Mouse (Mus musculus) lung, postnatal 0 days (tissue): ENCODE measurements at regions not wholly inside any gene's neighbourhood (a gene's known extent, or its start where the extent isn't known, plus 50 kb on each side); places are given as distances from the start of the nearest gene placed in this dataset.

Experiments
- ATAC-seq: fragments of 200-750 bp; cut with Nextera tagmentation; 2 replicates; pipeline ENCODE4 v1.8.0; 2017; ENCODE audit warnings: moderate library complexity
- DNase-seq: peaks from one replicate; pipeline ENCODE4 v3.0.0-alpha.2; 2016; ENCODE audit warnings: low spot score
- H3K27ac ChIP-seq: fragments of 300-500 bp; sonication (generic); 2 replicates; pipeline ENCODE4 v1.5.1; 2014; ENCODE audit warnings: antibody characterized with exemption, mild to moderate bottlenecking, low read length, mixed read lengths
- H3K27me3 ChIP-seq: fragments of 300-500 bp; sonication (generic); replicated peaks from 2 replicates; pipeline ENCODE4 v1.6.1; 2014; ENCODE audit warnings: low read length, mixed read lengths; ENCODE audit not compliant: insufficient read depth
- H3K36me3 ChIP-seq: fragments of 300-500 bp; sonication (generic); 2 replicates; pipeline ENCODE4 v1.6.1; 2014; ENCODE audit warnings: low read length, mixed read lengths; ENCODE audit not compliant: insufficient read depth
- H3K4me1 ChIP-seq: fragments of 300-500 bp; sonication (generic); 2 replicates; pipeline ENCODE4 v1.6.1; 2014; ENCODE audit warnings: antibody characterized with exemption, low read depth, low read length, mixed read lengths; ENCODE audit not compliant: insufficient read depth
- H3K4me2 ChIP-seq: fragments of 300-500 bp; sonication (generic); replicated peaks from 2 replicates; pipeline ENCODE4 v1.6.1; 2014; ENCODE audit warnings: low read depth, mild to moderate bottlenecking, low read length, moderate library complexity, mixed read lengths
- H3K4me3 ChIP-seq: fragments of 300-500 bp; sonication (generic); 2 replicates; pipeline ENCODE4 v1.5.1; 2014; ENCODE audit warnings: low read depth, low read length
- H3K9ac ChIP-seq: fragments of 300-500 bp; sonication (generic); replicated peaks from 2 replicates; pipeline ENCODE4 v1.6.1; 2014; ENCODE audit warnings: low read depth, mild to moderate bottlenecking
- H3K9me3 ChIP-seq: fragments of 300-500 bp; sonication (generic); 2 replicates; pipeline ENCODE4 v1.6.1; 2016; ENCODE audit warnings: low read length, mixed read lengths
- CTCF ChIP-seq: IDR thresholded peaks from 2 replicates; pipeline ENCODE4 v1.5.1; 2016; ENCODE audit warnings: antibody characterized with exemption, mild to moderate bottlenecking
- EP300 ChIP-seq: IDR thresholded peaks from 2 replicates; pipeline ENCODE4 v1.6.1; 2016; ENCODE audit warnings: antibody characterized with exemption, mild to moderate bottlenecking, control low read depth
- WGBS: fragments of 180-500 bp; shearing (Covaris S2); extraction: QIAGEN DNeasy Blood & Tissue Kit; methylation state at CpG from one replicate; pipeline ENCODE4 v1.1.7; 2014; 5-methylcytosine and 5-hydroxymethylcytosine counted together

DNA sequence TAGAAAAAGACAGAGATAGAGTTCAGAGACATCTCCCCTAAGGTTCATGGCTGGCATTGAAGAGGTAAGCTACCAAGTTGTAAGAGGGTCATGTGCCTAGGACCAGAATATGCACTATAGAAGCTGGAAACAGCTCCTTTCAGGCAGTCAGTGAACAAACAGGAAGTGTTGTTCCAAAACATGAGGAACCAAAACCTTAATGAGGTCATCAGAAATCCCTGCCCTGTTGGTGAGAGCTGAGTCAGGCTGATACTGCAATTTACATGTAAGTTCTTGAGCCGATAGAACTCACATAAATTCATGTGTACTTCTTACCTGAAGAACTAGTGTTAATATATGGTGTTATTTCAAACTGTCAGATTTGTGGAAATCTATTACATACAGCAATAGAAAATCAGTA, 539.1 kb downstream of the Igsf11 start:
- WGBS: 78% methylated on average over 1 of the region's 1 CpGs
- no peak for TF ChIP-seq EP300
- no peak for TF ChIP-seq CTCF
- ATAC-seq: no peak

DNA sequence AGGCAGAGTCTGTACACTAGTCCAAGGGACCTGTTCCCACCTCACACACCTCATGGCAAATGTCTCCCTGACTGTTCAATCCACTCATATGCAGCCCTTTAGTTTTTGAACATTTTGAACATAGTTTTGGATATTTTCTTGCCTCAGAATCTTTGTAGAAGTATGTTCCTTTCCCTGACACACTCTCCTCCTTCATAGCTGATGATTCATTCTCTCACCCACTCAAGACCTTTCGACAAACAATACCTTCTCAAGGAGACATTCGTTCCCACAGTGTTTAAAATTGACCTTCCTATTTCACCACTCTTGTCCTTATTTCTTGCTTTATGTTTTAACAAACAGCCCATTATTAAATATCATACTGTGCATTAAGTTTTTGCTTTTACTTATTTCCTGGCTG, 538.4 kb upstream of the Lsamp start:
- TF ChIP-seq CTCF (no peak), EP300 (no peak)
- DNase-seq: no peak
- Histone ChIP-seq H3K4me1 (no peaks in the 10 kb centered on the region), H3K4me2 (no peak overlapping the region), H3K9me3 (no peaks in the 10 kb centered on the region), H3K36me3 (no peaks in the 10 kb centered on the region), H3K9ac (no peak overlapping the region), H3K27me3 (no peaks in the 10 kb centered on the region), H3K27ac (no peak overlapping the region), H3K4me3 (no peak overlapping the region)
- no peak for ATAC-seq
- WGBS: 62% methylated on average over 2 of the region's 2 CpGs

More for the DNA sequence above, 539.1 kb downstream of the Igsf11 start:
- Histone ChIP-seq H3K4me3 (no peak overlapping the region), H3K36me3 (no peaks in the 10 kb centered on the region), H3K9me3 (no peaks in the 10 kb centered on the region), H3K9ac (no peak overlapping the region), H3K27ac (no peak overlapping the region), H3K4me1 (no peaks in the 10 kb centered on the region), H3K27me3 (no peaks in the 10 kb centered on the region), H3K4me2 (no peak overlapping the region)
- no peak for DNase-seq

DNA sequence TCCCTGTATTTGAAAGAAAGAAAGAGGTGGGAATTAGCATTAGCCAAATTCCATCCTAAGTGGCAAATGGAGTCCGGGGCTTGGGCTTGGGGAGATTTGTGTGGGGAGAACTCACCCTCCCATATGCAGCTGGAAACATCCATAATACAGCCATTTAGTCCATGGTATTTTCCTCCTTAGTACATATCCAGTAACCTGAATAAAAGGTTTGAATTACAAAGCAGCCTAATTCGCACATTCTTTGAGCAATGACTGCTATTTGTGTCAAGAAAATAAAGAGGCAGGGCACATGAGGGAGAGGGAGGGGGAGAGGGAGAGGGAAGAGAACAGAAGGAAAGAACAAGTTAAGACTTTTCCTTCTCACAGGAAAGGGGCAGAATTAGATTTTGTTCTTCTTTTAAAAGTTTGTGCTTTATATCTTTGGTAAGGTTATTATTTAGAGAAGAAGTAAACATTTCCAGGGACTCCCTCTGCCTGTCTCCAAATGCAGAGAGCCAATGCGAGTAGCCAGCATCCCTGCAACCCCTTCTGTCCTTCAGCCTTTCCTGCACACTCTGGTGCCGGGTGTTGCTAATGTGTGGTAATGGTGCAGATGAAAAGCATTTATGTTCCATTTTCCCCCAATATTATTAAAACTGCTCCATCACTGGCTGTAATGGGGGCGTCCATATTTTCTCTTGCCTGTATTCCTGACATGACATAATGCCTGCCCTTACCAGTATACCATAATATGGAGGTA, 530.6 kb upstream of the Lsamp start:
- DNase-seq: no peak
- no peak for ATAC-seq
- WGBS: 66% methylated on average over 5 of the region's 5 CpGs

More for the DNA sequence above, 530.6 kb upstream of the Lsamp start:
- Histone ChIP-seq H3K9ac (no peak overlapping the region), H3K36me3 (no peaks in the 10 kb centered on the region), H3K27me3 (no peaks in the 10 kb centered on the region), H3K9me3 (no peaks in the 10 kb centered on the region), H3K4me2 (no peak overlapping the region), H3K27ac (no peak overlapping the region), H3K4me3 (no peak overlapping the region), H3K4me1 (no peaks in the 10 kb centered on the region)
- TF ChIP-seq CTCF: no peak
